Mouse (Mus musculus) megakaryocyte, embryonic 14.5 days (primary cell): Measurements from ENCODE around the gene Fgfr2.

Experiments used
- FLI1 ChIP-seq: IDR thresholded peaks from 2 replicates; pipeline ENCODE4 v1.6.1; 2012; ENCODE audit warnings: low read length, inconsistent platforms, mixed read lengths
- GATA1 ChIP-seq: IDR thresholded peaks from 3 replicates; pipeline ENCODE4 v1.6.1; 2012; ENCODE audit warnings: mixed read lengths, low read length, inconsistent platforms, borderline replicate concordance

DNA sequence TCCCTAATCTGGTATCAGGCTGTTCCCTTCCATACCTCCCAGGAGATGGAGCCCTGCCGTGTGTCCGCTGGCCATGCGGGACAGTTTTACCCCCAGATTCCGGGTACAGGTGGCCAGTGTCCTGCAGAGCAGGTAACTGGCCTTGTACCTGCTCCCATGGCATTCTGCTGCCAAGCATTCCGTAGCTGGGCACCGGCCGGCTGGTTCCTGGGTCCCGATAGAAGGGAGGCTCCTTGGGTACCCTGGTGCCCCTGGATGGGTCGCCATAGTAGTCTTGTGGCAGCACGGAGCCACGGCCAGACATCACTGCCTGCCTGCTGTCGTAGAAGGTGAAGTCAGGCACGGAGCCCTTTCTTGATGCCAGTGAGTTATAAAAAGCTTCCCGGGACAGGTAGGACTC, 108.5 kb downstream of the Fgfr2 start:
- no peak for TF ChIP-seq GATA1
- TF ChIP-seq FLI1: no peak
